Mouse (Mus musculus) hindbrain, embryonic 12.5 days (tissue): ENCODE data around the gene Ehmt1. TPM values are rescaled to one million over a fixed set of nuclear protein-coding genes. Genes with fewer than 3 reads are reported as not detected.
A peak's percentile ranks its signal among the peaks of the same experiment; 100 is the strongest.

Experiments
- ATAC-seq: fragments of 200-750 bp; cut with Nextera tagmentation; 2 replicates; pipeline ENCODE4 v1.8.0; 2017; ENCODE audit warnings: moderate TSS enrichment; ENCODE audit not compliant: low FRiP score
- H3K27ac ChIP-seq: fragments of 300-500 bp; sonication (generic); 2 replicates; pipeline ENCODE4 v1.5.1; 2016; ENCODE audit warnings: mild to moderate bottlenecking
- H3K27me3 ChIP-seq: fragments of 300-500 bp; sonication (generic); 2 replicates; pipeline ENCODE4 v1.6.1; 2016; ENCODE audit warnings: mild to moderate bottlenecking
- H3K36me3 ChIP-seq: fragments of 300-500 bp; sonication (generic); 2 replicates; pipeline ENCODE4 v1.6.1; 2016; ENCODE audit warnings: mild to moderate bottlenecking
- H3K4me1 ChIP-seq: fragments of 300-500 bp; sonication (generic); 2 replicates; pipeline ENCODE4 v1.6.1; 2016
- H3K4me2 ChIP-seq: fragments of 300-500 bp; sonication (generic); replicated peaks from 2 replicates; pipeline ENCODE4 v1.6.1; 2016; ENCODE audit warnings: mild to moderate bottlenecking
- H3K4me3 ChIP-seq: fragments of 300-500 bp; sonication (generic); 2 replicates; pipeline ENCODE4 v1.5.1; 2016; ENCODE audit warnings: mild to moderate bottlenecking
- H3K9ac ChIP-seq: fragments of 300-500 bp; sonication (generic); 2 replicates; pipeline ENCODE4 v1.6.1; 2016; ENCODE audit warnings: mild to moderate bottlenecking, moderate library complexity
- H3K9me3 ChIP-seq: fragments of 300-500 bp; sonication (generic); replicated peaks from 2 replicates; pipeline ENCODE4 v1.6.1; 2016; ENCODE audit warnings: mild to moderate bottlenecking
- WGBS: fragments of 180-500 bp; shearing (Covaris S2); methylation state at CpG from one replicate; pipeline ENCODE4 v1.1.7; 2016; 5-methylcytosine and 5-hydroxymethylcytosine counted together
- polyA plus RNA-seq: library from polyadenylated mRNA; unstranded; fragments of >200 nt; fragmentation: Nextera tagmentation; extraction: Ambion mirVana; gene quantifications from 2 replicates; pipeline ENCODE4 v1.2.1, GENCODE M21; 2016

Ehmt1 gene
- polyA plus RNA-seq, 1 experiment from 2014 or later, result 134 TPM

- H3K4me1 ChIP-seq, result peaks cover under 1% of the 10 kb centered on the region
- peaks cover 3% of the 10 kb centered on the region; the same call in 1 of the 2 replicates for H3K36me3 ChIP-seq
- H3K27me3 ChIP-seq, result peaks cover 4% of the 10 kb centered on the region; the same call in 1 of the 2 replicates
- H3K9ac ChIP-seq, result no peak overlapping the region
- no peak overlapping the region for H3K4me2 ChIP-seq
- H3K4me3 ChIP-seq, result no peak overlapping the region
- no peaks in the 10 kb centered on the region for H3K9me3 ChIP-seq
- H3K27ac ChIP-seq, result no peak overlapping the region
- WGBS, result 68% methylated on average over 2 of the region's 2 CpGs
- ATAC-seq, result no peak
Observed at GRCm38 (mm10) chr2:24929119-24929518, 9.7 kb upstream of the Ehmt1 start.

GRCm38 (mm10) chr2:24927810-24928479 lies 8.5 kb upstream of the Ehmt1 start:
- H3K9me3 ChIP-seq, result no peaks in the 10 kb centered on the region
- no peak overlapping the region for H3K9ac ChIP-seq
- no peak overlapping the region for H3K4me3 ChIP-seq
- no peak overlapping the region for H3K4me2 ChIP-seq
- no peak overlapping the region for H3K27ac ChIP-seq
- no peaks in the 10 kb centered on the region for H3K4me1 ChIP-seq
- H3K36me3 ChIP-seq, result peaks cover 3% of the 10 kb centered on the region; the same call in 1 of the 2 replicates
- WGBS, result 67% methylated on average over 4 of the region's 4 CpGs
- ATAC-seq, result no peak
- H3K27me3 ChIP-seq, result no peaks in the 10 kb centered on the region

GRCm38 (mm10) chr2:24926965-24927358 lies 7.5 kb upstream of the Ehmt1 start:
- Histone ChIP-seq H3K9me3 (no peaks in the 10 kb centered on the region), H3K27me3 (no peaks in the 10 kb centered on the region), H3K36me3 (peaks cover 3% of the 10 kb centered on the region; the same call in 1 of the 2 replicates), H3K4me2 (no peak overlapping the region), H3K4me3 (no peak overlapping the region), H3K4me1 (no peaks in the 10 kb centered on the region), H3K9ac (0 out of 2 replicates have a peak overlapping the region, but pooled peaks have one; percentile 13), H3K27ac (no peak overlapping the region)
- no peak for ATAC-seq
- WGBS, result 74% methylated on average over 7 of the region's 7 CpGs

- Histone ChIP-seq H3K4me3 (no peak overlapping the region), H3K9ac (no peak overlapping the region), H3K4me1 (no peaks in the 10 kb centered on the region), H3K4me2 (no peak overlapping the region), H3K9me3 (no peaks in the 10 kb centered on the region), H3K36me3 (peaks cover 3% of the 10 kb centered on the region; the same call in 1 of the 2 replicates), H3K27ac (no peak overlapping the region), H3K27me3 (no peaks in the 10 kb centered on the region)
- 84% methylated on average over 9 of the region's 9 CpGs for WGBS
- ATAC-seq, result no peak
Observed at GRCm38 (mm10) chr2:24926345-24926964, 7.0 kb upstream of the Ehmt1 start.

- 89% methylated on average over 8 of the region's 8 CpGs for WGBS
- Histone ChIP-seq H3K9me3 (no peaks in the 10 kb centered on the region), H3K4me3 (no peak overlapping the region), H3K4me1 (no peaks in the 10 kb centered on the region), H3K9ac (no peak overlapping the region), H3K4me2 (no peak overlapping the region), H3K36me3 (peaks cover 3% of the 10 kb centered on the region; the same call in 1 of the 2 replicates), H3K27me3 (no peaks in the 10 kb centered on the region), H3K27ac (no peak overlapping the region)
- no peak for ATAC-seq
Observed at GRCm38 (mm10) chr2:24925284-24925683, 5.9 kb upstream of the Ehmt1 start.

- H3K9ac ChIP-seq, result no peak overlapping the region
- ATAC-seq, result no peak
- H3K36me3 ChIP-seq, result peaks cover 3% of the 10 kb centered on the region; the same call in 1 of the 2 replicates
- H3K27ac ChIP-seq, result no peak overlapping the region
- no peaks in the 10 kb centered on the region for H3K9me3 ChIP-seq
- H3K27me3 ChIP-seq, result no peaks in the 10 kb centered on the region
- 62% methylated on average over 2 of the region's 2 CpGs for WGBS
- H3K4me2 ChIP-seq, result no peak overlapping the region
- H3K4me3 ChIP-seq, result no peak overlapping the region
- H3K4me1 ChIP-seq, result no peaks in the 10 kb centered on the region
Observed at GRCm38 (mm10) chr2:24923561-24923960, 4.1 kb upstream of the Ehmt1 start.

- H3K36me3 ChIP-seq, result no peaks in the 10 kb centered on the region
- peak overlapping the region; percentile 99 for H3K9ac ChIP-seq
- peak; percentile 67 for ATAC-seq
- H3K27me3 ChIP-seq, result no peaks in the 10 kb centered on the region
- H3K27ac ChIP-seq, result peak overlapping the region; percentile 98
- peaks cover 13% of the 10 kb centered on the region for H3K4me1 ChIP-seq
- 10% methylated on average over 8 of the region's 8 CpGs for WGBS
- H3K9me3 ChIP-seq, result no peaks in the 10 kb centered on the region
- H3K4me2 ChIP-seq, result peak overlapping the region; percentile 81
- peak overlapping the region; percentile 98 for H3K4me3 ChIP-seq
Observed at GRCm38 (mm10) chr2:24919839-24920175, 393 bp upstream of the Ehmt1 start.

GRCm38 (mm10) chr2:24914762-24915161 lies 4.7 kb downstream of the Ehmt1 start:
- Histone ChIP-seq H3K36me3 (no peaks in the 10 kb centered on the region), H3K4me3 (no peak overlapping the region), H3K4me1 (peaks cover 13% of the 10 kb centered on the region), H3K27me3 (no peaks in the 10 kb centered on the region), H3K9me3 (no peaks in the 10 kb centered on the region), H3K27ac (no peak overlapping the region), H3K9ac (no peak overlapping the region), H3K4me2 (no peak overlapping the region)
- WGBS, result 87% methylated on average over 3 of the region's 3 CpGs
- no peak for ATAC-seq

- Histone ChIP-seq H3K27ac (no peak overlapping the region), H3K36me3 (no peaks in the 10 kb centered on the region), H3K9ac (no peak overlapping the region), H3K4me3 (no peak overlapping the region), H3K27me3 (no peaks in the 10 kb centered on the region), H3K4me1 (peaks cover 6% of the 10 kb centered on the region), H3K9me3 (no peaks in the 10 kb centered on the region), H3K4me2 (no peak overlapping the region)
- ATAC-seq, result no peak
Observed at GRCm38 (mm10) chr2:24912589-24912988, 6.8 kb downstream of the Ehmt1 start.

GRCm38 (mm10) chr2:24912189-24912588 lies 7.2 kb downstream of the Ehmt1 start:
- no peaks in the 10 kb centered on the region for H3K9me3 ChIP-seq
- no peak overlapping the region for H3K27ac ChIP-seq
- H3K27me3 ChIP-seq, result no peaks in the 10 kb centered on the region
- H3K4me1 ChIP-seq, result peaks cover 2% of the 10 kb centered on the region
- H3K4me2 ChIP-seq, result no peak overlapping the region
- no peaks in the 10 kb centered on the region for H3K36me3 ChIP-seq
- WGBS, result 93% methylated on average over 4 of the region's 4 CpGs
- H3K9ac ChIP-seq, result no peak overlapping the region
- no peak overlapping the region for H3K4me3 ChIP-seq
- ATAC-seq, result no peak

GRCm38 (mm10) chr2:24910481-24910880 lies 8.9 kb downstream of the Ehmt1 start:
- Histone ChIP-seq H3K9ac (no peak overlapping the region), H3K4me3 (no peak overlapping the region), H3K4me1 (peaks cover 16% of the 10 kb centered on the region), H3K4me2 (no peak overlapping the region), H3K27ac (no peak overlapping the region), H3K9me3 (no peaks in the 10 kb centered on the region), H3K36me3 (no peaks in the 10 kb centered on the region), H3K27me3 (no peaks in the 10 kb centered on the region)
- 96% methylated on average over 4 of the region's 4 CpGs for WGBS
- no peak for ATAC-seq

- H3K9ac ChIP-seq, result no peak overlapping the region
- 13% methylated on average over 2 of the region's 2 CpGs for WGBS
Observed at GRCm38 (mm10) chr2:24905653-24906155, 13.7 kb downstream of the Ehmt1 start.

More at GRCm38 (mm10) chr2:24905653-24906155, 13.7 kb downstream of the Ehmt1 start:
- Histone ChIP-seq H3K36me3 (no peaks in the 10 kb centered on the region), H3K9me3 (no peaks in the 10 kb centered on the region), H3K4me1 (peaks cover 30% of the 10 kb centered on the region), H3K4me2 (peak overlapping the region; percentile 23; the same call in 1 of the 2 replicates), H3K27me3 (no peaks in the 10 kb centered on the region), H3K27ac (peak overlapping the region; percentile 85), H3K4me3 (no peak overlapping the region)
- peak; percentile 63; the same call in 1 of the 2 replicates for ATAC-seq
